Mouse (Mus musculus): ENCODE results near the gene Hist3h2ba. TPM values are rescaled to one million over a fixed set of nuclear protein-coding genes. Genes with fewer than 3 reads are reported as not detected.

The Hist3h2ba gene
- polyA plus RNA-seq, 1 experiment from 2014 or later = 36.5 TPM

DNA sequence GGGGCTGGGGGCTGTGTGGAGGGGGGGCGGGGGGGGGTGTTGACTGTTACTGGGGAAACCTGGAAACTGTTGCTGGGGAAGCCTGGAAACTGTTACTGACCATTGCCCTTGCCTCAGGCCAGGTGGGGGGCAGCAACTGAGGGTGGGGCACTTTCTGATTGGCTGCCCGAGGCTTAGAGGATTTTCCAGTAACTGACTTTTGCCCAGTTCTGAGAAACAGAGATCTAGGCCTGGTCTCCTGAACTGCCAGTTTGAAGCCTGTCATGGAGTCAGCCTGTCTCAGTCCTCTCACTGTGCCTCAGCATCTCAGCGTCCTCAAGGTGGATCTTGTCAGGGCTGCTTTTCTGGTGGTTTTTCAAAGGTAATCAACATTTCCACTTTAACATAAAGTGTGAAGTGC, 25.7 kb downstream of the Hist3h2ba start:
- no peak overlapping the region; the same call in 1 of the 2 replicates for H3K4me3 ChIP-seq
- H3K27ac ChIP-seq = no peak overlapping the region
- peaks cover 31% of the 10 kb centered on the region for H3K4me1 ChIP-seq
- H3K9me3 ChIP-seq = no peaks in the 10 kb centered on the region
- peaks cover 56% of the 10 kb centered on the region for H3K36me3 ChIP-seq (replicated peaks)
- 84% methylated on average over 3 of the region's 3 CpGs for WGBS
- H3K27me3 ChIP-seq (ENCODE audit: poor library complexity, severe bottlenecking) = no peaks in the 10 kb centered on the region
- no peak for DNase-seq (ENCODE audit: extremely low spot score, low spot score)

DNA sequence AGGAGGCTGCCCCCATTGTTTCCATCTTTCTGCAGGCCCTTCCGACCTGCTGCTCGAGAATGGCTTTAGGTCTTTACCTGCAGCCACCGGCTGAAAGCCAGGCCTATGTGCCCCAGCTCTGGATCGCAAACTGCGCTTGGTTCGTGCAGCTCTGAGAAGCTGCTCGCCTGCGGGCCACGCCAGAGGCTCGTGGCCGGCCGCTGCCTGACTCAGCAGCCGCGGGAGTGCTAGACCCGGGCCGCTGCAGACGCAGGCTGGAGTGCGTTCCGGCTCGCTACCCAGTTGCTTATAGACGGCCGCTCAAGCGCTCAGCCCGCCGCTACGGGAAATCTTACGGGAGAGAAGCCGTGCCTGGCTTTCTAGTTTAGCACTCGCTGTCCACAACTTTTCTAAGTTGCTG, 28.4 kb downstream of the Hist3h2ba start:
- Histone ChIP-seq H3K4me3 (peak overlapping the region; percentile 88), H3K4me1 (peaks cover 56% of the 10 kb centered on the region), H3K9me3 (no peaks in the 10 kb centered on the region), H3K36me3 (replicated peaks) (peaks cover 49% of the 10 kb centered on the region), H3K27ac (peak overlapping the region; percentile 89), H3K27me3 (ENCODE audit: poor library complexity, severe bottlenecking) (no peaks in the 10 kb centered on the region)
- under 1% methylated on average over 29 of the region's 29 CpGs for WGBS
- no peak for DNase-seq (ENCODE audit: extremely low spot score, low spot score)

DNA sequence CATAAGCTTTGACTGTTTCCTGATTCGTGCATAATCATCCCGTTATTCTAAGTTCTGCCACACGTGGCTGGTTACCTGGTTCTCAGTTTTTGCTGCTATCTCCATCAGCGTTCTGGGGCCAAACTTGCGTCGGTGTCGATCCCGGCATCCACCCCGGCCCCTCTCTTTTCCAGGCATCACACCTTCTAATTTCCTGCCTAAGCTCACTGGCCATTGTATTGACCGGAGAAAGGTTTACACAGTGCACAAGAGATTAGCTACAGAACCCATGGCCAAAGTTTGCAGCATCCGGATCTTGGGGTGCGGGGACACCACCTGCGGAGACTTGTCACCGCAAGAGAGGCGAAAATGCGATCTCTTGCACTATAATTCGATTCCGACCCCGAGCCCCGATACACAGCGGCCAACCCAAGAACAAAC, 28.9 kb downstream of the Hist3h2ba start:
- Histone ChIP-seq H3K9me3 (no peaks in the 10 kb centered on the region), H3K4me1 (peaks cover 59% of the 10 kb centered on the region), H3K36me3 (replicated peaks) (peaks cover 49% of the 10 kb centered on the region), H3K27me3 (ENCODE audit: poor library complexity, severe bottlenecking) (no peaks in the 10 kb centered on the region), H3K4me3 (peak overlapping the region; percentile 88), H3K27ac (peak overlapping the region; percentile 89)
- no peak for DNase-seq (ENCODE audit: extremely low spot score, low spot score)
- WGBS = under 1% methylated on average over 21 of the region's 21 CpGs

DNA sequence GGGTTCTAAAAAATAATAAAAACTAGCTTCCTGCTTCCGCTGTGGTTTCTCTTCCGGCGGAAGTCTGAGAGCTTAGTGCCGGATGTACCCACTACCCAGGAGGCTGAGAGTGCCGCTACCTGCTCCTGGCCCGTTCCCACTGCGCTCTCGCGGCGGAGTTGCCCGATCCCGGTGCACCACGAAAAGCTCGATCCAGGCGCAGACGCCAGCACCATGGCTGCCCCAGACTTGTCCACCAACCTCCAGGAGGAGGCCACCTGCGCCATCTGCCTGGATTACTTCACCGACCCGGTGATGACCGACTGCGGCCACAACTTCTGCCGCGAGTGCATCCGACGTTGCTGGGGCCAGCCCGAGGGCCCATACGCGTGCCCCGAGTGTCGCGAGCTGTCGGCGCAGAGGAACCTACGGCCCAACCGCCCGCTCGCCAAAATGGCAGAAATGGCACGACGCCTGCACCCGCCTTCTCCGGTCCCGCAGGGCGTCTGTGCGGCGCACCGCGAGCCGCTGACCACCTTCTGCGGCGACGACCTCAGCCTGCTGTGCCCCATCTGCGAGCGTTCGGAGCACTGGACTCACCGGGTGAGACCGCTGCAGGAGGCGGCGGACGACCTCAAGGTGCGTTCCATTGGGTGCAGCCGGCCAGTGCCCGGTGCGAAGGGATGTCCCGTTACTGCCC, 29.4 kb downstream of the Hist3h2ba start, which contains the start of gene Trim11:
Trim11 (plus strand) TSS at position 67 of the 679 bp plus-strand sequence.
- H3K27ac ChIP-seq = peak within 1 kb of the TSS; percentile 89
- H3K9me3 ChIP-seq = no peaks in the 10 kb centered on the region
- WGBS = under 1% methylated on average over 64 of the region's 64 CpGs
- peak within 1 kb of the TSS; percentile 88 for H3K4me3 ChIP-seq
- H3K36me3 ChIP-seq (replicated peaks) = peaks cover 53% of the 10 kb centered on the region
- DNase-seq (ENCODE audit: extremely low spot score, low spot score) = peak; percentile 80
- H3K27me3 ChIP-seq (ENCODE audit: poor library complexity, severe bottlenecking) = no peaks in the 10 kb centered on the region
- peaks cover 59% of the 10 kb centered on the region for H3K4me1 ChIP-seq

DNA sequence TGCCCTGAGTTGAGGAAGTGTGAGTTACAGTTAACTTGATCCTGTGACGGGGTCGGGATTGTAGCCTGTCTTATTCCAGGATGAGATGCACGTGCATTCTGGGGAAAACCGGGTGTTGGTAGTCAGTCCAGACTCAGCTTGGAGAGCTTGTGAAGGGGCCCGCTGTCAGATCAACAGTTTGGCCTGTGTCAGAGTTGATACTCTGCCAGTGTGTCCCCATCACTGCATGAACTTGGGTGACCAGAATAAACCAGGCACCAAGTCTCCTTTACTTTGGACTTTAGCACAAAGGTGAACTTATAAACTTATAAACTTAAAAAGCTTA, 29.9 kb downstream of the Hist3h2ba start:
- peak overlapping the region; percentile 88 for H3K4me3 ChIP-seq
- H3K36me3 ChIP-seq (replicated peaks) = peaks cover 57% of the 10 kb centered on the region
- H3K9me3 ChIP-seq = no peaks in the 10 kb centered on the region
- peaks cover 59% of the 10 kb centered on the region for H3K4me1 ChIP-seq
- DNase-seq (ENCODE audit: extremely low spot score, low spot score) = no peak
- WGBS = 4% methylated on average over 5 of the region's 5 CpGs
- peak overlapping the region; percentile 89 for H3K27ac ChIP-seq
- H3K27me3 ChIP-seq (ENCODE audit: poor library complexity, severe bottlenecking) = no peaks in the 10 kb centered on the region

DNA sequence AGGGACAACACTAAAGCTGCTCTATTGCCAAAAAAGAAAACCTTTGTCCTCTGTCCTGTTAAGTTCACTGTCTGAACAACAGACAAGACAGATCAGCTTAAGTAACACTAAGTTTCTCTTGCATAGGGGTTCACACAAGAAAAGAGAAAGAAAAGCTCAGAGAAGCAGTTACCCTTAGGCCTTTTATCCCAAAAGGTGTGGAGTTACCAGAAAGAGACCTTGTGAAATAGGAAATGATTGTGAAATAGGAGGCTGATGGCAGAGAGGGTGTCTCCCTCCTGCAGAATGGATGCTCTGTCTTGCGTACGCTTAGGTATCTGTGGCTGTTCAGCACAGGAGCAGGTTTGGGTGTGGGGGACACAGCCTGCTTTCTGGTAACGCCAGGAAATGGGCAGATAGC, 30.5 kb downstream of the Hist3h2ba start:
- 74% methylated on average over 3 of the region's 3 CpGs for WGBS

DNA sequence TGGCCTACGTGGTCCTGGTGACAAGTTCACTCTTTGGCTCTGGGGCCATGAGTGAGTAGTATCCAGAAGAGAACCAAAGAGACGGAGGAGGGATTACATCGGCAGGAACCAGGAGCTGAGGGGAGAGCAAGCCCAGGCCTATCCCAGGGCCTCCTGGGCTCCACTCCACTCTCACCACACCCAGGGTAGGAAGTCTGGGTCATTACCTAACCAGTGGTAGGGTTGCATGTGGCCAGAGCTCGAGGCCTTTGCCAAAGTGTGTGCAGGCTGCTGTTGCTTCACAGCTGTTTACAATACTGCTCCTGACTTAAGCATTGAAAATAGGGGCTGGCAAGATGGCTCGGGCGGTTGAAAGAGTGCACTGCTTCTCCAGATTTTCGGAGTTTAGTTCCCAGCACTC, 30.9 kb downstream of the Hist3h2ba start:
- DNase-seq (ENCODE audit: extremely low spot score, low spot score) = no peak
- Histone ChIP-seq H3K4me3 (peak overlapping the region; percentile 88), H3K27me3 (ENCODE audit: poor library complexity, severe bottlenecking) (no peaks in the 10 kb centered on the region), H3K36me3 (replicated peaks) (peaks cover 57% of the 10 kb centered on the region), H3K9me3 (no peaks in the 10 kb centered on the region), H3K4me1 (peaks cover 59% of the 10 kb centered on the region), H3K27ac (no peak overlapping the region)
- 86% methylated on average over 7 of the region's 7 CpGs for WGBS

More for the DNA sequence above, 30.5 kb downstream of the Hist3h2ba start:
- Histone ChIP-seq H3K36me3 (replicated peaks) (peaks cover 57% of the 10 kb centered on the region), H3K4me1 (peaks cover 59% of the 10 kb centered on the region), H3K27ac (no peak overlapping the region), H3K9me3 (no peaks in the 10 kb centered on the region), H3K27me3 (ENCODE audit: poor library complexity, severe bottlenecking) (no peaks in the 10 kb centered on the region), H3K4me3 (peak overlapping the region; percentile 88)
- DNase-seq (ENCODE audit: extremely low spot score, low spot score) = no peak

DNA sequence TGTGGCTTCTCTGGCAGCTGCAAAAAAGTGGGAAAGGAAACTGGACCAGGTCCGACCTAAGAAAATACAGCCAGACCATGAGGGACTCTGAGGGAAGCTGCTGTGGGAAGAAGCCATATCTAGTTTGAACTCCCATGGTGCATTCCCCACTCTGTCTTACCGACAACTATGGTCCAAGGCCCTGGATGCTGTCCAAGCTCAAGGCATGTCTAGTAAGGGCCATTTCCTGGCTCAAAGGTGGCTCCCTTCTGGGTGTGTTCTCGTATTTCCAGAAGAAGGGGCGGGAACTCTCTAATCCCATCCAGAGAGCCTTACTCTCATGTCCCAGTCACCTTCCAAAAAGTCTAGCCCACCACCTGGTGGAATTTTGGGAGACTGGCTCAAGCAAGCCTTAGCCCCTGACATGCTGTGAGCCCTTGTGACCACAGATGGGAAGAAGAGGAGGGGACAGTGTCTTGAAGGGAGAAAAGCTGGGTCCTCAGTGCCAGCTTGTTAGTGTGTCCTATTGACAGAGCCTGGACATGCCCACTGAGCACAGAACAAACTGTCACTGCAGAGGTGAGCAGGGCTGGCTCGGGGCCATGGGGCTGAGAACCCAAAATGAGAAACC, 31.8 kb downstream of the Hist3h2ba start:
- Histone ChIP-seq H3K36me3 (replicated peaks) (peaks cover 59% of the 10 kb centered on the region), H3K27ac (no peak overlapping the region), H3K27me3 (ENCODE audit: poor library complexity, severe bottlenecking) (no peaks in the 10 kb centered on the region), H3K4me1 (peaks cover 57% of the 10 kb centered on the region), H3K4me3 (peak overlapping the region; percentile 88; the same call in 1 of the 2 replicates), H3K9me3 (no peaks in the 10 kb centered on the region)
- DNase-seq (ENCODE audit: extremely low spot score, low spot score) = no peak
- WGBS = 72% methylated on average over 5 of the region's 5 CpGs

DNA sequence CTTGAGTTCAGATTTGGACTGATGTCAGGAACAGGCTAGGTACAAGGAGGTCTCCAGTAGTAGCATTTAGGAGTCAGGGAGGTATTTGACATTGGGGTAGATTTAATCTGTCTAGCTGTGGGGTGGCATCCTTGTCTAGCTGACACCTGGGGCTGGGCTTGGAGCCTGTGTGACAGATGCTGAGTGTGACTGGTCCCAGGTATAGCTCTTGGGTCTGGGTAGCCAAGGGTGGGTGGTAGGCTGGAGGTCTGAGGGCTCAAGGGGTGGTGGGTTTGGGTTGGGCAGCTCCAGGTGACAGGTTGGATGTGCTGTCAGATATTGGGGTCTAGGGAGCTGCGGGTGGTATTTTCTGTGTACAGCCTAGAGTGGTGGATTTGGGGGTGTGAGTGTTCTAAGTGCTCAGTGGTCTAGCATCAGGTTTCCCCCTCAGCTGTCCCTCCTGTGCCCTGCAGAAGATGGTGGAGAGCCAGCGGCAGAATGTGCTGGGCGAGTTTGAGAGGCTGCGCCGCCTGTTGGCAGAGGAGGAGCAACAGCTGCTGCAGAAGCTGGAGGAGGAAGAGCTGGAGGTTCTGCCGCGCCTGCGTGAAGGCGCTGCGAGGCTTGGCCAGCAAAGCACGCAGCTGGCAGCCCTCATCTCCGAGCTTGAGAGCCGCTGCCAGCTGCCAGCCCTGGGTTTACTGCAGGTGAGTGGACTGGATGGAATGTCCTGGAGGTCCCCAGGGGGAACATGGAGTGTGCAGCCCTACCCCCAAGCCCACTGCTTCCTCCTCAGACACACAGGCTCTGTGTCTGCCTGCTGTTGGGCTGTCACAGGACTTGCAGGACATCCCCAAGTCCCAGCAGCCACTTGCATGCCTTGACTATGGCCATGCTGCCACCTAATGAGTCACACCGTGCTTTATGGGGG, 33.1 kb downstream of the Hist3h2ba start:
- Histone ChIP-seq H3K4me3 (no peak overlapping the region), H3K9me3 (no peaks in the 10 kb centered on the region), H3K36me3 (replicated peaks) (peaks cover 67% of the 10 kb centered on the region), H3K27me3 (ENCODE audit: poor library complexity, severe bottlenecking) (no peaks in the 10 kb centered on the region), H3K27ac (no peak overlapping the region), H3K4me1 (peaks cover 44% of the 10 kb centered on the region)
- no peak for DNase-seq (ENCODE audit: extremely low spot score, low spot score)
- 63% methylated on average over 14 of the region's 14 CpGs for WGBS

DNA sequence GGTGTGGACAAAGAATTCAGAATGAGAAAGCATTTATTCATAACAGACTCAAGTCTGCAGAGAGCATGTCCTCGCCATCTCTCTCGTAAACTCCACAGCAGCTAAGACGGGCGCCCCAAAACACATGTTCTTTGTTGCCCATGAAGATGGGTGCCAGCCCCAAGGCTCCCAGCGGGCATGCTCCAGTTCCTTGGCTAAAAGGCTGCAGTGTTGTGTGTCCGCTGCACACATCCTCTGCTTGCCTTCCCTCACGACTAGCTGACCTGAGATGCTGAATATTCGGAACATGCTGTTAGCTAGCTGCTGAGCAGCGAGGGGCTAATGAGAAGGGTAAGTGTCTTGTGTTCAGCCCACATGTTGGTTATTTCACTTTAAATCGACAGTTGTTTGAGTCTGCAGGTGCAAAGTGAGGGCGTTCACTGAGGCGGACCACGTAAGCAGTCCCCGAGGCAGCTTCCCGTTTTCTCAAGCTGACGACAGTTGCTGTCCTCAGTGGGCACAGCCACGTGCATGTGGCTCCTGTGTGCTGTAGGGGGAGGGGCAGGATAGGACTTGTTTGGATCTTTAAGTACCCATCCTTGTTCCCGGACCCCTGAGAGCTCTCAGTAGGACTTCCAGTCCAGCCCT, 33.9 kb downstream of the Hist3h2ba start:
- Histone ChIP-seq H3K27ac (no peak overlapping the region), H3K9me3 (no peaks in the 10 kb centered on the region), H3K4me3 (no peak overlapping the region), H3K27me3 (ENCODE audit: poor library complexity, severe bottlenecking) (no peaks in the 10 kb centered on the region), H3K4me1 (peaks cover 38% of the 10 kb centered on the region), H3K36me3 (replicated peaks) (peaks cover 75% of the 10 kb centered on the region)
- 91% methylated on average over 18 of the region's 18 CpGs for WGBS
- DNase-seq (ENCODE audit: extremely low spot score, low spot score) = no peak

DNA sequence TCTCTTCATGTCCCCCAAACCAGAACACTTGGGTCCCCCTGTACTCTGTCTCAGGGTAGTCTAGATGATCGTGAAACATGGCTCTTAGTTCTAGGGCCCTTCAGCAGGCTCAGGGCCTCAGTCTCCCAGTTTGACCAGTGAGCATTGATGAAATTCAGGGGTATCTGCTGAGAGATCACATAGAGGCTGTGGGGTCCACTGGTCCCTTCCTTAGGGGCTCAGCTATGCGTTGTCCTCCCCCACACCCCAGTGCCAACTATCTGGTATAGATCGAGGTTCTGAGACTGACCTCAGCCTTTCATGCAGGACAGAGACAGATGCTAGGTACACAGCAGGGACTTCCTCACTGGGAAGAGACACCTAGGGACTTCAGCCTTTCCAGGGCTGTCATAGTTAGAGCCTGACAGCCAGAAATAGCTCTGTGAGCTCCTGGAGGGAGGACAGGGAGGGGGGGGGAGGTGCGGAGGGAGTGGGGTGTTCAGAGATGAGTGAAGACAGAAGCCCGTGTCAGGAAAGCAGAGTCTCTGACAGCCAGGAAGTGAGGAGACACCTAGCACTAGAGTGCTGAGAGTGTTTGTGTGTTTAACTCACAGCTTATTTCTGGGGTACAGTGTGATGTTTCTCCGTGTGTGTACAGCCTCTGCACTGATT, 35.1 kb downstream of the Hist3h2ba start:
- Histone ChIP-seq H3K36me3 (replicated peaks) (peaks cover 87% of the 10 kb centered on the region), H3K27me3 (ENCODE audit: poor library complexity, severe bottlenecking) (no peaks in the 10 kb centered on the region), H3K4me1 (peaks cover 33% of the 10 kb centered on the region), H3K9me3 (no peaks in the 10 kb centered on the region), H3K4me3 (no peak overlapping the region), H3K27ac (no peak overlapping the region)
- WGBS = 93% methylated on average over 6 of the region's 6 CpGs
- no peak for DNase-seq (ENCODE audit: extremely low spot score, low spot score)

DNA sequence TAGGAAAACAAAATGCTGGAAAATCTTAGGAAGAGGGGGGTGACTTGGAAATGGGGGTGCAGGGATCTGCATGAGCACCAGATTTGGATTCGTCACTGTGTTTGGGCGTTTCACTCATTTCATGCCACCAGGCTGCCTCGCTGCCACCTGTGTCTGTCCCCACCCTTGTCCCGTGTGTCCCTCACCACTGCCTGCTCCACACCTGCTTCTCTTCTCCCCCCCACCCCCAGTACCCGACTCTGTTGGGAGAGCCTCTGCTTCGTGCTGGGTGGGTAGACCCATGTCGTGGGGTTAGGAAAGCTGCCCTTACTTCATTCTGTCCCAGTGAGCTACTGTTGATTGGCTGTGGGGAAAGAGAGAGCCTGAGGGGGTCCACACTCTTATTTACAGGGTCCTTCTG, 35.9 kb downstream of the Hist3h2ba start:
- H3K36me3 ChIP-seq (replicated peaks) = peaks cover 94% of the 10 kb centered on the region
- H3K4me1 ChIP-seq = peaks cover 25% of the 10 kb centered on the region
- no peak overlapping the region for H3K4me3 ChIP-seq
- H3K27ac ChIP-seq = no peak overlapping the region
- WGBS = 95% methylated on average over 7 of the region's 7 CpGs
- no peak for DNase-seq (ENCODE audit: extremely low spot score, low spot score)
- H3K27me3 ChIP-seq (ENCODE audit: poor library complexity, severe bottlenecking) = no peaks in the 10 kb centered on the region
- H3K9me3 ChIP-seq = no peaks in the 10 kb centered on the region
